Mouse (Mus musculus): Measurements from ENCODE around the gene Med7. TPM values are rescaled to one million over a fixed set of nuclear protein-coding genes. Genes with fewer than 3 reads are reported as not detected.

Med7 gene
- polyA plus RNA-seq, 2 experiments = 26.9 to 55.8 TPM

DNA sequence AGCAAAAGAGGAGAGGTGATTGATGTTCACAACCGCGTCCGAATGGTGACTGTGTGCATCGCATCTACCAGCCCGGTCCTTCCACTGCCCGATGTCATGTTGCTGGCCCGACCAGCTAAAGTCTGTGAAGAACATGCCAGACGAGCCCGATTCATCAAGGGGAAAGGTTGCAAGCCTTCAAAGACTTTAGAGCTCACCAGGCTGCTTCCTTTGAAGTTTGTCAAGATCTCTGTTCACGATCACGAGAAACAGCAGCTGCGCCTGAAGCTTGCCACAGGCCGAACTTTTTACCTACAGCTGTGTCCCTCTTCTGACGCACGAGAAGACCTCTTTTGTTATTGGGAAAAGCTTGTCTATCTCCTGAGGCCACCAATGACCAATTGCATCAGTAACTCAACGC lies 31.7 kb upstream of the Med7 start:
- Histone ChIP-seq H3K4me3 (ENCODE audit: insufficient read depth in 1 of 2, low read depth in 2 of 2, low read length in 2 of 2) (no peak overlapping the region), H3K4me2 (ENCODE audit: low read depth) (no peak overlapping the region), H3K9ac (replicated peaks) (no peak overlapping the region), H3K27ac (no peak overlapping the region), H3K27me3 (ENCODE audit: control insufficient read depth, insufficient read depth, low read length) (no peaks in the 10 kb centered on the region), H3K36me3 (replicated peaks; ENCODE audit: control insufficient read depth, insufficient read depth, low read depth) (no peaks in the 10 kb centered on the region), H3K4me1 (replicated peaks; ENCODE audit: control insufficient read depth in 2 of 2, insufficient read depth in 2 of 2, low read length in 1 of 2) (peaks cover 0 to under 1% of the 10 kb centered on the region in 2 experiments; a peak in 1 of 4 replicates), H3K9me3 (ENCODE audit: control insufficient read depth, low read length) (no peaks in the 10 kb centered on the region)
- WGBS (ENCODE audit: insufficient replicate concordance) = 76% methylated on average over 16 of the region's 16 CpGs
- DNase-seq (ENCODE audit: low read depth in 3 of 3, low spot score in 3 of 3) = no peak
- TF ChIP-seq CTCF (IDR thresholded peaks at IDR 0.05; ENCODE audit: low read depth) (no peak), EP300 (IDR thresholded peaks at IDR 0.05; ENCODE audit: low read depth) (no peak)
- no peak for ATAC-seq (ENCODE audit: insufficient read depth)

DNA sequence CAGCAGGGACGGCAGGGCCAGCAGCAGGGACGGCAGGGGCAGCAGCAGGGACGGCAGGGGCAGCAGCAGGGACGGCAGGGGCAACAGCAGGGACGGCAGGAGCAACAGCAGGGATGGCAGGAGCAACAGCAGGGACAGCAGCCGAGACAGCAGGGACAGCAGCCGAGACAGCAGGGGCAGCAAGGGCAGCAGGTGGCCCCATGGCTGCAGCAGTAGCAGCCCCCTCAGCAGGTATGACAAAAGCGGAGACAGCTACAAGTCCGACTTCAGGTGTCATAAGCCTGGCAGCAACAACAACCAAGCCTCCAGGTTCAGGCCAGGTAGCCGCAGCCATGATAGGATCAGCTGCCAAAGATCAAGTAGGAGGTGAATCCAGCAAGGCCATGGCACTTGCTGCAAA lies 30.0 kb upstream of the Med7 start:
- no peak for DNase-seq (ENCODE audit: low read depth in 3 of 3, low spot score in 3 of 3)
- no peak overlapping the region for H3K4me2 ChIP-seq (ENCODE audit: low read depth)
- no peak overlapping the region for H3K9ac ChIP-seq (replicated peaks)
- no peaks in the 10 kb centered on the region for H3K27me3 ChIP-seq (ENCODE audit: control insufficient read depth, insufficient read depth, low read length)
- no peak overlapping the region for H3K4me3 ChIP-seq (ENCODE audit: insufficient read depth in 1 of 2, low read depth in 2 of 2, low read length in 2 of 2)
- no peak overlapping the region for H3K27ac ChIP-seq
- no peaks in the 10 kb centered on the region for H3K9me3 ChIP-seq (ENCODE audit: control insufficient read depth, low read length)
- no peak for ATAC-seq (ENCODE audit: insufficient read depth)
- no peaks in the 10 kb centered on the region for H3K36me3 ChIP-seq (replicated peaks; ENCODE audit: control insufficient read depth, insufficient read depth, low read depth)
- TF ChIP-seq EP300 (IDR thresholded peaks at IDR 0.05; ENCODE audit: low read depth) (no peak), CTCF (IDR thresholded peaks at IDR 0.05; ENCODE audit: low read depth) (no peak)
- WGBS (ENCODE audit: insufficient replicate concordance) = 56% methylated on average over 10 of the region's 10 CpGs
- no peaks in the 10 kb centered on the region for H3K4me1 ChIP-seq (replicated peaks; ENCODE audit: control insufficient read depth in 2 of 2, insufficient read depth in 2 of 2, low read length in 1 of 2)

DNA sequence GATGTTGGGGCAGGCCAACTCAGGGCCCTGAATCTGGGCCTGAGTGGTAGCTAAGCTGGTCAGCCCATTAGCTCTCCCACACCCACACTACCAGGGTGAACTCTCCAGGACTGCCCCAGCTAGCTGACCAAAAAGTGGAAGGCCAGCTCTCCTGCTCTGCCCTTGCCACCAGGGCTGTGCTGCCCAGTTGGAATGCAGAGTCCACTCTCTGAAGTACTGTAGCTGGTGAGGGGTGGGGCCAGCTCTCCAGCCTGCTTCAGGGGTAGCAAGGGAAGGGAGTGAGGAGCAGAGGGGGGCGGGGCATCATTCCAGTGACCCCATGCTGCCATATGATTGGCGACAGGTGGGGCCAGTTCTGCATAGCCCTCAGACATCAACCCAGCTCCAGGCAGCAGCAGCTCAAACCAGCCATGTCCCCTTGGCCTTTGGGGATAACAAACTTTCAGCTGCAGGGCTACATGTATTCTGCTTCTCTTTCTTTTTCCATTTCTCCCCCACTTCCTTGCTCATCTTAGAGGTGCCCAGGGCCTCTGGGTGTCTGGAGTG lies 26.6 kb upstream of the Med7 start:
- Histone ChIP-seq H3K4me1 (replicated peaks; ENCODE audit: control insufficient read depth in 2 of 2, insufficient read depth in 2 of 2, low read length in 1 of 2) (no peaks in the 10 kb centered on the region), H3K9me3 (ENCODE audit: control insufficient read depth, low read length) (no peaks in the 10 kb centered on the region), H3K4me3 (ENCODE audit: insufficient read depth in 1 of 2, low read depth in 2 of 2, low read length in 2 of 2) (no peak overlapping the region), H3K36me3 (replicated peaks; ENCODE audit: control insufficient read depth, insufficient read depth, low read depth) (no peaks in the 10 kb centered on the region), H3K27ac (no peak overlapping the region), H3K4me2 (ENCODE audit: low read depth) (no peak overlapping the region), H3K27me3 (ENCODE audit: control insufficient read depth, insufficient read depth, low read length) (no peaks in the 10 kb centered on the region), H3K9ac (replicated peaks) (no peak overlapping the region)
- TF ChIP-seq CTCF (IDR thresholded peaks at IDR 0.05; ENCODE audit: low read depth) = no peak
- no peak for DNase-seq (ENCODE audit: low read depth in 3 of 3, low spot score in 3 of 3)
- 39% methylated on average over 2 of the region's 2 CpGs for WGBS (ENCODE audit: insufficient replicate concordance)
- no peak for ATAC-seq (ENCODE audit: insufficient read depth)

DNA sequence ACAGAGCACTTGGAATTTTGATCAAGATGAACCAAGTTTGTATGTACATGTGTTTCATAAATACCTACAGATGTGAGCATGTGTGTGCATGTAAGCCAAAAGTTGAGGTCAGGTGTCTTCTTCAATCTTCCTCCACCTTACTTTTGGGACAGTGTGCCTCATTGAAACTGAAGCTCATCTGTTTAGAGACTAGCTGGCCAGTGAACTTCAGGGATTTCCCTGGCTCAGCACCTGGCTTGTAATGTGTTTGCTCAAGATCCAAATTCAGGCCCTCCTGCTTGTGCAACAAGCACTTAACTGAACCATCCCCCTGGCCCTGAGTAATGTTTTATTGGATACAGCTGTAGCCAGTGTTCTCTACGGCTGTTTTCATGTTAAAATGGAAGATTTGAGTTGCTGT lies 18.3 kb upstream of the Med7 start:
- H3K9ac ChIP-seq (replicated peaks) = no peak overlapping the region
- WGBS (ENCODE audit: insufficient replicate concordance) = 40% methylated on average over 1 of the region's 1 CpGs
- H3K9me3 ChIP-seq (ENCODE audit: control insufficient read depth, low read length) = no peaks in the 10 kb centered on the region
- no peak for DNase-seq (ENCODE audit: low read depth in 3 of 3, low spot score in 3 of 3)
- H3K4me3 ChIP-seq (ENCODE audit: insufficient read depth in 1 of 2, low read depth in 2 of 2, low read length in 2 of 2) = no peak overlapping the region
- no peaks in the 10 kb centered on the region for H3K27me3 ChIP-seq (ENCODE audit: control insufficient read depth, insufficient read depth, low read length)
- no peak overlapping the region for H3K4me2 ChIP-seq (ENCODE audit: low read depth)
- no peak overlapping the region for H3K27ac ChIP-seq
- ATAC-seq (ENCODE audit: insufficient read depth) = no peak
- TF ChIP-seq EP300 (IDR thresholded peaks at IDR 0.05; ENCODE audit: low read depth) (no peak), CTCF (IDR thresholded peaks at IDR 0.05; ENCODE audit: low read depth) (no peak)
- H3K36me3 ChIP-seq (replicated peaks; ENCODE audit: control insufficient read depth, insufficient read depth, low read depth) = no peaks in the 10 kb centered on the region
- H3K4me1 ChIP-seq (replicated peaks; ENCODE audit: control insufficient read depth in 2 of 2, insufficient read depth in 2 of 2, low read length in 1 of 2) = no peaks in the 10 kb centered on the region

DNA sequence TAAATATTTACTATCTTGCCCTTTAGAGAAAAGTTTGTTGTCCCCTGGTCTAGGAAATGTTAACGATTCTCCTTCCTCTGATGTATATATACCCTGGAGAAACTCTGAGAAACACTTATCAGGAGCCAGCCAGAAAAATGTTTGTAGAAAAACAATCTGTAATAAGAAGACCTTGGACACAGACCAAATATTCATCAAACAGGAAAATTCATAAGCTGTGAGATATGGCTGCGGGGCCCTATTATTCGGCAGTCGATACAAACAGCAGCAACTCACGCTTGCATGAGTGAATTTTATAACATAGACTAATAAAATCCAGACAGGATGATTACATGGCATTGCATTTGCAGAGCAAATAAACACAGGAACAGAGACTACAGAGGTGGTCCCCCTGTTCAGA lies 17.9 kb upstream of the Med7 start:
- Histone ChIP-seq H3K27ac (no peak overlapping the region), H3K36me3 (replicated peaks; ENCODE audit: control insufficient read depth, insufficient read depth, low read depth) (no peaks in the 10 kb centered on the region), H3K9me3 (ENCODE audit: control insufficient read depth, low read length) (no peaks in the 10 kb centered on the region), H3K9ac (replicated peaks) (no peak overlapping the region), H3K27me3 (ENCODE audit: control insufficient read depth, insufficient read depth, low read length) (no peaks in the 10 kb centered on the region), H3K4me1 (replicated peaks; ENCODE audit: control insufficient read depth in 2 of 2, insufficient read depth in 2 of 2, low read length in 1 of 2) (no peaks in the 10 kb centered on the region), H3K4me3 (ENCODE audit: insufficient read depth in 1 of 2, low read depth in 2 of 2, low read length in 2 of 2) (no peak overlapping the region), H3K4me2 (ENCODE audit: low read depth) (no peak overlapping the region)
- TF ChIP-seq EP300 (IDR thresholded peaks at IDR 0.05; ENCODE audit: low read depth) (no peak), CTCF (IDR thresholded peaks at IDR 0.05; ENCODE audit: low read depth) (no peak)
- WGBS (ENCODE audit: insufficient replicate concordance) = 66% methylated on average over 5 of the region's 5 CpGs
- no peak for DNase-seq (ENCODE audit: low read depth in 3 of 3, low spot score in 3 of 3)
- ATAC-seq (ENCODE audit: insufficient read depth) = no peak
